Mouse (Mus musculus) MEL-GATA-1-ER (cell line): ENCODE measurements around the gene Tnik.

Experiments
- DNase-seq: peaks from one replicate; pipeline ENCODE4 v3.0.0-alpha.2; 2012; ENCODE audit warnings: low read depth; ENCODE audit errors: extremely low read depth

Gene Tnik

GRCm38 (mm10) chr3:28399593-28400216 is 136.7 kb downstream of the Tnik start:
- no peak for DNase-seq

GRCm38 (mm10) chr3:28401335-28401734 is 138.3 kb downstream of the Tnik start:
- DNase-seq, result no peak

GRCm38 (mm10) chr3:28402221-28402620 is 139.2 kb downstream of the Tnik start:
- DNase-seq, result no peak

- no peak for DNase-seq
Observed at GRCm38 (mm10) chr3:28405391-28405790, 142.4 kb downstream of the Tnik start.

GRCm38 (mm10) chr3:28408859-28409459 is 145.9 kb downstream of the Tnik start:
- peak; percentile 49 for DNase-seq

- no peak for DNase-seq
Observed at GRCm38 (mm10) chr3:28410269-28410668, 147.3 kb downstream of the Tnik start.

GRCm38 (mm10) chr3:28415986-28416385 is 153.0 kb downstream of the Tnik start:
- no peak for DNase-seq

- DNase-seq, result no peak
Observed at GRCm38 (mm10) chr3:28417091-28417715, 154.2 kb downstream of the Tnik start.

- no peak for DNase-seq
Observed at GRCm38 (mm10) chr3:28420194-28420593, 157.2 kb downstream of the Tnik start.

- no peak for DNase-seq
Observed at GRCm38 (mm10) chr3:28420698-28421097, 157.7 kb downstream of the Tnik start.

GRCm38 (mm10) chr3:28421798-28422197 is 158.8 kb downstream of the Tnik start:
- DNase-seq, result no peak

GRCm38 (mm10) chr3:28422221-28422620 is 159.2 kb downstream of the Tnik start:
- no peak for DNase-seq

GRCm38 (mm10) chr3:28425911-28426310 is 162.9 kb downstream of the Tnik start:
- DNase-seq, result no peak

- no peak for DNase-seq
Observed at GRCm38 (mm10) chr3:28431459-28431858, 168.4 kb downstream of the Tnik start.

- DNase-seq, result no peak
Observed at GRCm38 (mm10) chr3:28432321-28432720, 169.3 kb downstream of the Tnik start.

GRCm38 (mm10) chr3:28435478-28435877 is 172.5 kb downstream of the Tnik start:
- DNase-seq, result no peak

- DNase-seq, result no peak
Observed at GRCm38 (mm10) chr3:28437429-28437828, 174.4 kb downstream of the Tnik start.

GRCm38 (mm10) chr3:28441545-28441944 is 178.5 kb downstream of the Tnik start:
- no peak for DNase-seq

GRCm38 (mm10) chr3:28442116-28442515 is 179.1 kb downstream of the Tnik start:
- no peak for DNase-seq

- DNase-seq, result no peak
Observed at GRCm38 (mm10) chr3:28447950-28448349, 184.9 kb downstream of the Tnik start.

GRCm38 (mm10) chr3:28453458-28453857 is 190.4 kb downstream of the Tnik start:
- DNase-seq, result no peak

GRCm38 (mm10) chr3:28456842-28457241 is 193.8 kb downstream of the Tnik start:
- no peak for DNase-seq

- DNase-seq, result no peak
Observed at GRCm38 (mm10) chr3:28457517-28457916, 194.5 kb downstream of the Tnik start.
